9 mouse cellular contexts compared by ENCODE assay signal in genomic region chr7:49145749-49146670, GRCm38 (mm10).
DNase-seq lines count a peak whose midpoint lies in the region; ATAC-seq and TF ChIP-seq lines count a peak whose summit lies in the region.
"Had no signal": no experiment of that assay in that cellular context is flagged by ENCODE, and none has a peak within 500 bp of the region (broad histone marks: within the 10 kb centered on the region; RNA-seq: fewer than 3 reads in every experiment).

No protein-coding gene starts in this region.

- 39% methylated on average over 22 of the region's 22 CpGs for WGBS in liver, postnatal 0 days (ENCODE audit: insufficient replicate concordance)

- no peaks in the 10 kb centered on the region for H3K9me3 ChIP-seq in liver, postnatal 0 days (ENCODE audit: low read length)

- no peak for TF ChIP-seq CTCF in liver, postnatal 0 days (IDR thresholded peaks at IDR 0.05; ENCODE audit: low read depth)

- H3K4me3 ChIP-seq in liver, postnatal 0 days (ENCODE audit: low read depth, low read length), result no peak overlapping the region

- H3K9ac ChIP-seq in liver, postnatal 0 days (replicated peaks), result no peak overlapping the region

- peak; percentile 39 for DNase-seq in ovary, postnatal 36 days (ENCODE audit: low spot score)
- DNase-seq in ovary, postnatal 10 days (ENCODE audit: low spot score), result no peak
- peak; percentile 78 to 88 for DNase-seq in heart, adult 18-20 months
- DNase-seq in kidney, adult 8-10 months, result peak; percentile 18 to 39
- DNase-seq in liver, postnatal 0 days, result no peak
- DNase-seq in right cerebral cortex, adult 2 months (ENCODE audit: low spot score in 2 of 2), result peak; percentile 71 to 74
- no peak for DNase-seq in spleen, postnatal 4 days (ENCODE audit: low spot score in 2 of 2)

- H3K27ac ChIP-seq in liver, postnatal 0 days (ENCODE audit: low read depth), result no peak overlapping the region

- H3K27me3 ChIP-seq in liver, postnatal 0 days (ENCODE audit: insufficient read depth, low read length), result no peaks in the 10 kb centered on the region

- no peaks in the 10 kb centered on the region for H3K36me3 ChIP-seq in liver, postnatal 0 days (replicated peaks; ENCODE audit: insufficient read depth, low read length)
- H3K36me3 ChIP-seq: G1E had no signal

- ATAC-seq in liver, postnatal 0 days, result peak; percentile 43; the same call in 1 of the 2 replicates
- ATAC-seq in erythroid progenitor cell, adult 5-6 weeks (replicated peaks; ENCODE audit: low FRiP score, poor library complexity, severe bottlenecking), result no peak

- no peak for TF ChIP-seq EP300 in liver, postnatal 0 days (IDR thresholded peaks at IDR 0.05; ENCODE audit: low read depth)

- no peaks in the 10 kb centered on the region for H3K4me1 ChIP-seq in liver, postnatal 0 days (ENCODE audit: insufficient read depth)

- no peak overlapping the region for H3K4me2 ChIP-seq in liver, postnatal 0 days (ENCODE audit: low read depth, low read length)

Comparison
In these comparisons a context has a peak if more than half of its experiments do, and no peak if none do; other contexts are left out.
1. DNase-seq: peak in ovary, postnatal 36 days (single experiment), heart, adult 18-20 months (2 of 2), kidney, adult 8-10 months (2 of 2) and right cerebral cortex, adult 2 months (2 of 2); none in ovary, postnatal 10 days (single experiment), liver, postnatal 0 days (single experiment) and spleen, postnatal 4 days (0 of 2).